Mouse (Mus musculus): ENCODE data around the gene Dennd2a.

The Dennd2a gene

GRCm38 (mm10) chr6:39556900-39557659 lies 587 bp downstream of the Dennd2a start:
- peak; percentile 55 for ATAC-seq (ENCODE audit: low TSS enrichment)

DNA sequence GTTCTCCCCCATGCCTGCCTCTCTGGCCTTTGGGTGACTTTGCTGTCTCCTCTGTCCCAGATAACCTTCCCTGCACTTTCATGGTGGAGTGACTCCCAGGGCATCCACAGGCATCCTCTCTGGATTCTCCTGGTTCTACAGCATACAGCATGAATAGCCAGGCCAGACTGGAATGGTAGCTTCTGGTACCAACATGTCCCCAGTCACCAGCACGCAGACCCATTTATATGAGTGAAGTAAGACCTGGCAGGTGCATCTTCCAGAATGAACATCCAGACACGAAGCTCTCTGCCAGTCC lies 2.1 kb downstream of the Dennd2a start:
- no peak for ATAC-seq (ENCODE audit: low TSS enrichment)

- ATAC-seq (ENCODE audit: low TSS enrichment) = no peak
These were observed 2.6 kb downstream of the Dennd2a start for GRCm38 (mm10) chr6:39554888-39555647.

GRCm38 (mm10) chr6:39551981-39552636 lies 5.6 kb downstream of the Dennd2a start:
- no peak for ATAC-seq (ENCODE audit: low TSS enrichment)

DNA sequence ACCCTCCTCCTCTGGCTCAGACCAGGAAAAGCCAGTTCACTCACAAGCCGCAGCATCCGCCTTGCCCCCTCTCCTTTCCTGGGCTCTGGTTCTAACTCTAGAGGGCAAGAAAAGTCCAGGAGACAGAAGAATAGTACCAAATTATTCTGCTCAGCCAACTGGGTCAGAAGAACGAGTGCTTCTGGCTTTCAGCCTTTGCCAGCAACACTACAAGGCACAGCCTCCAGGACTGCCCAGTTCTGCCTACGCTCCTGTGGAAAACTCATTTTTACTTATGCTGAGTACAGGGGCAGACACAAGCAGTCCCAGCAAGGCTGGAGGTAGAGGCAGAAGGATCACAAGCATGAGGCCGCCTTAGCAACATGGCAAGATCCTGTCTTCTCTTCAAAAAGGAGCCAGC lies 9.6 kb downstream of the Dennd2a start:
- ATAC-seq (ENCODE audit: low TSS enrichment) = peak; percentile 60

- ATAC-seq (ENCODE audit: low TSS enrichment) = peak; percentile 53
These were observed 12.2 kb downstream of the Dennd2a start for GRCm38 (mm10) chr6:39545474-39545873.

DNA sequence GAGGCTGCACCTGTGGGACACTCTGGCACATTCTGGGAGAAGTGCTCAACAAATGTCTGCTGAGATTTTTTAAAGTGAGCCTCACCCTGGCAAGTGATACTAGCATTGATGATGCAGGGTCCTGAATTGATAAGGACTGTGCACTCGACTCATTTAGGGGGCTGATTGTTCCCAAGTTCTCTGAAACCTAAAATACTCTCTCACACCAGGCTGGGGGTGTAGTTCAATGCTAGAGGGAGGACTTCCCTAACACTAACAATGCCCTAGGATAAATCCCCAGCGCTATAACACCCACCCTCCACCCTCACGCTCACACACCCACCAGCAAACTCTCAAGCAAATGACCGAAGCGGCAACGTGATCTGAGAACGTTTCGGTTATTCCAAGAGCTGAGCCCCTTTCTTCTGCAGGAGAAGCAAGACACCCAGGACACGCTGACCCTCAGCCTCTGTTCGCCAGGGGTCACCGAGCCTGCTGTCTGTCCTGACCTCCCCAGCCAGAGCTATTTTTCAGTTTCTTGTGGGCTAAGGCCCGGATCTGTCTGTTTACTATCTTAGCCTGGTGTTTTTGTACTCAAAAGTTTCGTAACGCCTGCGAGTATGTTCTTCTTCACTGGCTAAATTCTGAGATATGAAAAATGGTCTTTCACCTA lies 13.8 kb downstream of the Dennd2a start:
- no peak for ATAC-seq (ENCODE audit: low TSS enrichment)

DNA sequence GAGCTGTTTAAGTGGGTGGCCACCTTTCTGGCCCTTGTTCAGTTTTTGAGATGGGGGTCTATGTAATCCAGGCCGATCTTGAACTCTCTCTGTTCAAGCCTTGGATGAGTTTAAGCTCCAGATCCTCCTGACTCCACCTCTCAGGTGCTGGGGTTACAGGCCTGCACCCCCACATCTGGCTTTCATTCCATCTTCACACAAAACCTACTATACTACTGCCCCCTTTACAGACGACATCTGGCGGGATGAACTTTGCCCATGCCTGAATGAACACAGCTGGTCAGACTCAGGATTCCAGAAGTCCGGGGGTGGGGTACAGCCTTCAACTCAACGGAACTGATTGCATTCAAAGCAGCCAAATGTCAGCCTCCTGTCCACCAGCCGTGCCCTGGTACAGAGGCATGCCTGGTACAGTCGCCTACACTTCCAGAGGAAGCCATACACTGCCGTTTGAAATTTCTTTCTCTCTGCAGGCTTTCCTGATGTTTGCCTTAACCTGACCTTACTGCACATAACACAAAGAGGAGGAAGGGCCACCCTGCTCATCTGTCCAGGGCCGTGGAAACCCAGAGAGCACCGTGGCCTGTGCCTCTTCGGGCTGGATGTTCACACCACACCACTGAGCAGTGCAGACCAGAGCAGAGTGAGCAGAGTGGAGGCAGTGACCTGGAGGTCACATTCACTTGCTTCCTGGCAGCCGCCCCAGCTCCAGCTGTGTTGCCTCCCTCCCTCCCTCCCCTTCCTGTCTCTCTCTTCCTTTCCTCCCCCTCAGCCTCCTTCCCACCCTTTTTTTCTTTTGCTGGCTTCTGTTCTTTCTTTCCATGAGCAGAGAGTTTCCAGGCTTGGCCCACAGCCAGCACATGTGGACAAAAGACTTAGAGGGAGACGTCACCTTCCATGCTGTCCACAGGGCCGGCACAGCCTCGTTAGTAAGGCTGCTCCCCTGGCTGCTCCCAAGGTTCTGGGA lies 14.8 kb downstream of the Dennd2a start:
- peak; percentile 17 for ATAC-seq (ENCODE audit: low TSS enrichment)

GRCm38 (mm10) chr6:39540563-39540962 lies 17.1 kb downstream of the Dennd2a start:
- no peak for ATAC-seq (ENCODE audit: low TSS enrichment)

GRCm38 (mm10) chr6:39539679-39540155 lies 17.9 kb downstream of the Dennd2a start:
- ATAC-seq (ENCODE audit: low TSS enrichment) = no peak

DNA sequence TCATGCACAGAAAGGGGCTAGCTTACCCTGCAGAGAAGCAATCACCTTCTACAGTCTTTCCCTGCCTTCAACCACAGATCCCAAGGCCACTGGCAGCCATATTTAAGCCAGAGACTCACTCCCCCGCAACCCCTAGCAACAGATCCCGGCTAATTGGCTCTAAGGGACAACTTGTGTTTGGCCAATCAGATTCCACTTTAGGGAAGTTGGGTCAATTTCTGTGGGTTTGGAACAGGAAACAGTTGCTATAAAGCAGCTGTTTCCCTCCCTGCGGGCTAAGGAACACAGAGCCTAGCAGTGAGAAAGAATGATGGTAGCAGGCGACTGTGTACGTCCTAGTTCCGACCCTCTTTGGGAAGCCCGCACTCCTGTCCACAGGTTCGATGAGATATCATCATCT lies 19.4 kb downstream of the Dennd2a start:
- no peak for ATAC-seq (ENCODE audit: low TSS enrichment)

DNA sequence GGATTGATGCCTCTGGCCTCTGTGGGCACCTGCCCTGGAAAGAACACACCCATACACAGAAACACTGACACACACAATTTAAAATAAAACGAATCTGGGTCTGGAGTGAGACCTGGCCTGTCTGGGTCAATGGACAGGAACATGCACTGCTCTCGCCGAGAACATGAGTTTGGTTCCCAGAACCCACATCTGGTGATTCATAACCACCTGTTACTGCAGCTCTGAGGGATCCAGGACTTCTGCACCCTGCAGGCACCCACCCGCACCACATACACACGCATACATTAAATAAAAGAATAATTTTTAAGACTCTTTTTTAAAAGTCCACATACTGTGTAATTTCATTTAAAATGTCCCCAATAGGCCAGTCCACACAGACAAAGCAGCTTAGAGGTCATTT lies 20.4 kb downstream of the Dennd2a start:
- ATAC-seq (ENCODE audit: low TSS enrichment) = no peak

DNA sequence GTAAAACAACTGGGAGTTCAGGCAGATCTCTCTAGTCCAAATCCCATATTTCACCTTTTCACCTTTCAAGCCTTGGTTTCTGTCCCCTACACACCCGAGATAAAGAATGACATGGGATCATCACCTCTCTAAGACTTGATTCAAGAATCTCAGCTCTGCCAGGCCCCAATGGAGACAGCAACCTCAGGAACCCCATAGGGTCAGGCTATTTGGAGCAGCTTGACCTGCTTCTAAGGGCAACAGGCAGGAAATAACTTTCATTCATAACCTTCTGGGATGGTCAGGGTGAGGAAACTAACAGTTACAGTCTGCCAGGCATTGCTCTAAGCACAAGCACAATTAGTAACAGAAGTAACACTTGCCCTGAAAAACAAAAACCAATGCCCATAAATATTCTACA lies 21.0 kb downstream of the Dennd2a start:
- ATAC-seq (ENCODE audit: low TSS enrichment) = no peak

- ATAC-seq (ENCODE audit: low TSS enrichment) = no peak
These were observed 22.7 kb downstream of the Dennd2a start for GRCm38 (mm10) chr6:39534944-39535343.

- ATAC-seq (ENCODE audit: low TSS enrichment) = peak; percentile 76
These were observed 28.8 kb downstream of the Dennd2a start for GRCm38 (mm10) chr6:39528671-39529535.

DNA sequence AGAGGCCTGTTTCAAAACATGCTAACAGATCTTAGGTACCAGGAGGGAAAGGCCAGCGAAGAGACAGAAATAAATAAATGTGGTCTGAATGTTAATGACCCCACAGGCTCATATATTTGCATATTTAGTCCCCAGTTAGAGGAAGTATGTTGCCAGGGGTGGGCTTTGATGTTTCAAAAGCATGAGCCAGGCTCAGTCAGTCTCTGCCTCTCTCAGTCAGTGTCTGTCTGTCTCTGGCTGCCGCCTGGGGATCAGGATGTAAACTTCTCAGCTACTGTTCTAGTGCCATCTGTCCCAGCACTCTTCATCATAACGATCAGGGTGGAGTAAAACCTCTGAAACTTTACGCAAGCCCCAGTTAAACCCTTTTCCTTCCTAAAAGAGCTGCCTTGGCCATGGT lies 29.9 kb downstream of the Dennd2a start:
- ATAC-seq (ENCODE audit: low TSS enrichment) = no peak

DNA sequence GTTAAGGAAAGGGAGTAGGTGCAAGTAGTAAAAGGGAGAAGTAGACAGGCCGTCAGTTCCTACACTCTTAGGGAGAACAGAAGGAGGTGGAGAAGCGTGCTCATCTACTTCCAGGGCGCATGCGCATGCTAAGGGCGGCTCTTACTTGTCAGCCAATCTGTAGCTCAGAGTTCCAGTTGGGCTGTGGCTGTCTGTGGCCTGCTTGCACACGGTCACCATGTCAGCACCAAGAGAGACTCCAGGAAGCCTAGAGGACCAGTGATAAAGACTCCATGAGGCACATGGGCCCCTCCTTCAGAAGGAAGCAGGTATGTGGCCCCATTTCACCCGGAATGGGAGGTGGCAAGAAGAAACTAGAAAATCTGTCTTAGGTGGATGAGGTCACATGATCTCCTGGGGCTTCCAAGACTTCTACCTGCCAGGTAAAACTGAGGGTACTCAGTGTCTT lies 30.3 kb downstream of the Dennd2a start:
- peak; percentile 56 for ATAC-seq (ENCODE audit: low TSS enrichment)

DNA sequence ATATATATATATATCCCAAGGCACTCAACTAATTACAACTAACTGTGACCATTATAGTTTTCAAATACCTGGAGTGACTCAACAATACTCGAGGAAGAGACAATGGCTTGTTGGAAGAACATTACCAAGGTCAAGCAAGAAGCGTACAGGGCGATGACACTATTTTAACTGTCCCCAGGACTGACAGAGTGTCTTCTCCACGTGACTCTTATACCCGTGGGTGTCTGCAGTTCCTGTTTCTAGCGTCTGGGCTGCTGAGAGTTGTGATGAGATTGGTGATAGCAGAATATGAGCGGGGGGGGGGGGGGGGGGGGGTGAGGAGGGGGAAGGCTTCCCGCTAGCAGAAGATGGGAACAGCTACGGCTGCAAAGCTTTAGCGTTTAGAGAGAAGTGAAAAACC lies 30.9 kb downstream of the Dennd2a start:
- 0 out of 2 replicates have a peak, but pooled peaks have one; percentile 2 for ATAC-seq (ENCODE audit: low TSS enrichment)

GRCm38 (mm10) chr6:39523161-39523560 lies 34.5 kb downstream of the Dennd2a start:
- no peak for ATAC-seq (ENCODE audit: low TSS enrichment)

DNA sequence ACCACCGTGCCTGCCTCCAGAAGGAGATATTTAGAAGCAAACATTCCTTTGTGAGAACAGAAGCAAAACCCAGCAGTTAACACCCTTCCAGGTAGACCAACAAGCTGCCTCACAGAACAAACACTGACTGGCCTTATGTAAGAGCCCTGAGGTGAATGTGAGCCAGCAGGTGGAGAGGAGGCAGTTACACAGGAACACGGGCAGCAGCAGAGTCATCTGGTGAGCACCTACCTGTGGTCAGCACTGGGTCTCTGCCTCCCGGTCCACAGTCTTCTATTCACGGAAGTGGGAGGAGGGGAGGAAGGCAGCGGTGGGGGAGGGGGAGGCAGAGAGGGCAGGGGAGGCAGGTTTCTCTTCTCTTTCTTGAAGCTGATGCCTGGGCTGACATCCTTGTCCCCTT lies 35.2 kb downstream of the Dennd2a start:
- no peak for ATAC-seq (ENCODE audit: low TSS enrichment)
